Mouse (Mus musculus) testis, adult 2 months (tissue): ENCODE data around the gene Dcun1d4. TPM values are rescaled to one million over a fixed set of nuclear protein-coding genes. Genes with fewer than 3 reads are reported as not detected.

Source experiments
- H3K27ac ChIP-seq: fragments of 200-500 bp; 2 replicates; pipeline ENCODE4 v1.5.1; 2012; ENCODE audit warnings: low read depth, low read length; ENCODE audit not compliant: control insufficient read depth, insufficient read depth
- H3K27me3 ChIP-seq: fragments of 200-500 bp; 2 replicates; pipeline ENCODE4 v1.6.1; 2012; ENCODE audit warnings: mild to moderate bottlenecking, low read length, moderate library complexity; ENCODE audit not compliant: control insufficient read depth, insufficient read depth
- H3K36me3 ChIP-seq: fragments of 200-500 bp; 2 replicates; pipeline ENCODE4 v1.6.1; 2012; ENCODE audit warnings: mild to moderate bottlenecking, low read length; ENCODE audit not compliant: control insufficient read depth, insufficient read depth
- H3K4me1 ChIP-seq: fragments of 200-500 bp; 2 replicates; pipeline ENCODE4 v1.6.1; 2012; ENCODE audit warnings: low read length; ENCODE audit not compliant: control insufficient read depth, insufficient read depth
- H3K4me3 ChIP-seq: fragments of 200-500 bp; 2 replicates; pipeline ENCODE4 v1.5.1; 2012; ENCODE audit warnings: low read depth, mild to moderate bottlenecking, low read length, moderate library complexity, mixed read lengths; ENCODE audit not compliant: control insufficient read depth
- CTCF ChIP-seq: fragments of 200-500 bp; IDR thresholded peaks from 2 replicates; pipeline ENCODE4 v1.5.1; 2012; ENCODE audit warnings: low read depth, mild to moderate bottlenecking, inconsistent platforms, low read length, moderate library complexity; ENCODE audit not compliant: control insufficient read depth, insufficient read depth, insufficient replicate concordance
- POLR2A ChIP-seq: fragments of 200-500 bp; IDR thresholded peaks from 2 replicates; pipeline ENCODE4 v1.6.1; 2012; ENCODE audit warnings: low read depth, mild to moderate bottlenecking, inconsistent platforms, low read length, moderate library complexity; ENCODE audit not compliant: control insufficient read depth
- polyA plus RNA-seq: library from polyadenylated mRNA; depleted of rRNA; stranded (reverse); fragments of >200 nt; gene quantifications from 2 replicates; pipeline ENCODE4 v1.2.3, GENCODE M21; 2012

Dcun1d4 gene
- polyA plus RNA-seq, 1 experiment: 44.8 TPM

GRCm38 (mm10) chr5:73538586-73539298 is 57.9 kb downstream of the Dcun1d4 start:
- Histone ChIP-seq H3K4me3 (no peak overlapping the region), H3K4me1 (no peaks in the 10 kb centered on the region), H3K27me3 (no peaks in the 10 kb centered on the region), H3K27ac (no peak overlapping the region), H3K36me3 (no peaks in the 10 kb centered on the region; the same call in 1 of the 2 replicates)
- TF ChIP-seq POLR2A: no peak
- TF ChIP-seq CTCF: no peak

DNA sequence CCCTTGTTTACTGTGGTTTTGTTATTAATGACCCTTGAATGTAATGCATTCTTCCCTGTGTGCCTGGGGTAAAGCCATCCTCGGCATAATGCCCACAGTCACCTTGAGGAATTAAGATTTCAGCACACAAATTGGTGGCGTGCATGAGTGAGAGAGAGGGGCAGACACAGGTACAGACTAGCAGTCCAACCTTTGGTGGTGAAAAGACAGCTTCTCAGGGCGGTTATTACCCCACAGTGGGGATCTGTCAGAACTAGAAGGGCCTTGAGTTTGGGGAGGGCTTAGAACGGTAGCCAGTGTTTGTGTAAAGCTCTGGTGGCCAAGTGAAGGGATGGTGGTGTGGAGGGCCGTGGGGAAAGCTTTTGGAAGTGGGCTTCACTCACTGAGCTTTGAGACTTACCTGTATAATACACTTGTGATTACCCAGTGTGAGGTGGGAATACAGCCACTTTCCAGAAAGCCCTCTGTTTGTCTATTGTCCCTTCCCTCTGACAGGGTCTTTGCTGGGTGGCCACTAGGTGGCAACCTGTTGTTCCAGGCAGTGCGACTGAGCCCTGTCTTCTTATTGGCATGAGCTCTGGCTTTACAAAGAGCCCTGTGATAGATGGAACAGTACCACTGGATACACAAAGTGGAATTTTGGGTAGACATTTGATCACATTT is 59.2 kb downstream of the Dcun1d4 start:
- no peak overlapping the region for H3K27ac ChIP-seq
- H3K36me3 ChIP-seq: no peaks in the 10 kb centered on the region; the same call in 1 of the 2 replicates
- H3K27me3 ChIP-seq: no peaks in the 10 kb centered on the region
- TF ChIP-seq POLR2A (no peak), CTCF (peak; percentile 60; the same call in 1 of the 2 replicates)
- no peak overlapping the region for H3K4me3 ChIP-seq
- H3K4me1 ChIP-seq: no peaks in the 10 kb centered on the region

DNA sequence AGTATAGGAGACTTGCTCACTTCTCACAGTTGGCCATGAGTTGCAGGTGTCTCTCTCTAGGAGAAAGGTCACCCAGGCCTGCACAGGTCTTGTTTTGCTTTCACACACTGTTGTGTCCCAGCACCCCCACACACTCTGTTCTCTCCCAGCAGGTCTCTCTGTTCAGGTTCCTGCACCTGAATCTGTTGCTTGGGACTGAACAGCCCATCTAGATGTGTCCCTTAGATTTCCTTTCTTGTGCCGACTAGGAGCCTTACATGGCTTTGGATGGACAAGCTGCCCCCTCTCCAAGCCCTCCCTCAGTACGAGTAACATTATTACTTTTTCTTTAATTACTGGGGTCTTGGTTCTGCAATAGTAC is 59.7 kb downstream of the Dcun1d4 start:
- H3K36me3 ChIP-seq: no peaks in the 10 kb centered on the region; the same call in 1 of the 2 replicates

DNA sequence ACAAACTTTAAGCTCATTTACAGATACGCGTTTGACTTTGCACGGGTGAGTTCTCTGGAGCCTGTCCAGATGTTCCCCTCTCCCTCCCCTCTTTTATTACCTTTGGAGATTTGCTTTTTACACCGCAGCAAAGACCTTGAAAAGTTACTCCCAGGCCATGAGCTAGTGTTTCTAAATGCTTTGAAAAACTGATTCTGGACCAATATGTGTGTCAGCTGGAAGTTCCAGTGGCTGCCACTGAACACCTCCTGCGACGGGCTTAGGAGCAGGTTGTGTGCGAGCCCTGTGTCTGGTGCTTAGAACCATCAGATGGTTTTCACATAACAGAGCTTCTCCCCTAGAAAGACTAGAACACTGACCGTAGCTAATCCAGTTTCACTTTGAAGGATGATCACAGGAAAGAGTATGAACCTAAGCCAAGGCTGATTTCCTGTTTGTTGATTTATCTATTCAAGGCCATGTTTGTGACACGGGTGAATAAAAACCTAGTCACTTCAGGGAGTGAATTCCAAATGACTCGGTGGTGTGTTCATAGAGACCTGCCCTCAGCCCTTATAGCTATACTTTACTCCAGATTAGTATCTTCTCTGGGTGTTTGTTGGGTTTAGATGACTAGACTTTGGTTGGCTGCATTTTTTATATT is 63.4 kb downstream of the Dcun1d4 start:
- H3K4me1 ChIP-seq: no peaks in the 10 kb centered on the region

More for the DNA sequence above, 59.7 kb downstream of the Dcun1d4 start:
- Histone ChIP-seq H3K27me3 (no peaks in the 10 kb centered on the region), H3K4me3 (no peak overlapping the region), H3K4me1 (no peaks in the 10 kb centered on the region), H3K27ac (no peak overlapping the region)
- TF ChIP-seq POLR2A: no peak
- TF ChIP-seq CTCF: no peak

GRCm38 (mm10) chr5:73545641-73546040 is 64.8 kb downstream of the Dcun1d4 start:
- TF ChIP-seq CTCF (no peak), POLR2A (no peak)
- H3K27ac ChIP-seq: no peak overlapping the region
- H3K36me3 ChIP-seq: no peaks in the 10 kb centered on the region; the same call in 1 of the 2 replicates
- H3K27me3 ChIP-seq: no peaks in the 10 kb centered on the region
- no peak overlapping the region for H3K4me3 ChIP-seq
- H3K4me1 ChIP-seq: no peaks in the 10 kb centered on the region

More for the DNA sequence above, 63.4 kb downstream of the Dcun1d4 start:
- Histone ChIP-seq H3K27me3 (no peaks in the 10 kb centered on the region), H3K36me3 (no peaks in the 10 kb centered on the region; the same call in 1 of the 2 replicates), H3K27ac (no peak overlapping the region), H3K4me3 (no peak overlapping the region)
- TF ChIP-seq POLR2A (no peak), CTCF (no peak)

- no peak overlapping the region for H3K4me3 ChIP-seq
- no peaks in the 10 kb centered on the region for H3K27me3 ChIP-seq
- TF ChIP-seq CTCF: no peak
- H3K4me1 ChIP-seq: no peaks in the 10 kb centered on the region
- no peak overlapping the region for H3K27ac ChIP-seq
- H3K36me3 ChIP-seq: no peaks in the 10 kb centered on the region; the same call in 1 of the 2 replicates
These were observed 66.5 kb downstream of the Dcun1d4 start for GRCm38 (mm10) chr5:73547252-73547651.

DNA sequence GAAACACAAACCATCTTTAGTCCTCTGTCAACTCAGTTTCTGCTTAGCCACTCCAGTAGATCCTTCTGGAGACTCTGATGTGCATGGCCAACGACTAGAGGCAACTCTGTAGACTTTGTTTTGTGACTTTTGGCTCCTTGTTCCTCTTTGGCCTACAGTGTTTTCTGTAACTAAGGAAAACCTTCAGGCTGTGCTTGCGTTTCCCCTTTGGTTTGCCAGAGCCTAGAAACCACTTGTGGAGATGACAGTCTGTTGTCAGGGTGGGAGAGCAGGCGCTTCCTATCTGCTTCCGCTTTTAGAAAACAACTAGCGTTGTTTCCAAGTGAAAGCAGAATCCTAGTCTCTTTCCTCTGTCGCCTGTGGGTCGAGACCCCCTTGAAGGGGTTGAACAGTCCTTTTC is 67.4 kb downstream of the Dcun1d4 start:
- H3K36me3 ChIP-seq: no peaks in the 10 kb centered on the region; the same call in 1 of the 2 replicates

More for the DNA sequence above, 67.4 kb downstream of the Dcun1d4 start:
- no peaks in the 10 kb centered on the region for H3K4me1 ChIP-seq
- no peak overlapping the region for H3K4me3 ChIP-seq
- H3K27ac ChIP-seq: no peak overlapping the region
- H3K27me3 ChIP-seq: no peaks in the 10 kb centered on the region
- TF ChIP-seq CTCF (no peak), POLR2A (no peak)
